Mouse (Mus musculus): ENCODE measurements around the gene Ppig.

Gene Ppig

DNA sequence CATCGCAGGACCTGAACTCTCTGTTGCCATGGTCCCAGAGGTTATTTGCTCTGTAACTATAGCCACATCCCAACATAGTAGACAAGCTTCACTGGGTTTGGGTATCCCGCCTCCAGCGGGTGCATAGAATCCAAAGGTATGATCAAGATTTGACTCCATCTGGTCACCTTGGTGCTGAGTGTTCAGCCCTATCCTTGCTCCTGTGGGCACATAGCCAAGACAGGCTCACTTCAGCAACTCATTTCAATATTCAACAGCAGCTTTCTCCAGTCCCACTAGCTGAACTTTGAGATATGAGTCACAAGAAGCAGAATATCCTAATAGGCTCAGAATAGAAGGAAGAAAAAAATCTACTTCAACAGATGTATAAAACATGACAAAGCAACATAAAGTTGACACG, 41.0 kb downstream of the Ppig start:
- no peak for DNase-seq (ENCODE audit: low read depth, low spot score)

DNA sequence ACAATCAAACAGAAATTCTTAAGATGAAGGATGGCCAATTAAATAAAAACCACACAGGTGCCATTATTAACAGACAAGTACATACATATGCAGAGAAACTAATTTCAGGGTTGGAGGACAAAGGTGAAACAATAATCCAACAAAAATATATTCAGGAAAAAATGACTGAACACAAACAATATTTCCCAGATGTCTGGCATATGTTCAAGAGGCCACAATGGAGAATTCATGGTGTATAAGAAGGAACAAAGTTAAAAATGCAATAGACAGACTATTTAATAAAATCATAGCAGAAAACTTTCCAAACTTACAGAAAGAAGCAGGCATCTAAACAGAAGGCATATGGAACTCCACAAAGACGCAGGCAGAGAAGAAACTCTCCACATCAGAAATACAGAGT, 42.4 kb downstream of the Ppig start:
- no peak for DNase-seq (ENCODE audit: low read depth, low spot score)

DNA sequence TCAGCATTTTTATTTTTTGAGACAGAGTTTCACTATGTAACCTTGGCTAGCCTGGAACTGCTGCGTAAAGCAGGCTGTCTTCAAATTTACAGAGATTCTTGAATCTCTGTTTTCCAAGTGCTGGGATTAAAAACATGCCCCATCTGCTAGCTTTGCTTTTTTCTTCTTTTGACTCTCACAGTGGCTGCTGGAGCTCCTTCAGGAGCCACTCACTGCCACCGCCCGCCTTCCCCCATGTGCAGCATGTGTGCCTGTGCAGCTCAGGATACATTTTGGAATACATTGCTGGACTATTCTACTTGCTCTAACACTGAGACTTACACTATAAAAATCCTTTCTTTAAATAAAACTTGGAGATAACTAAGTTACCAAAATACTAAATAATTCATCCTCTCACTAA, 51.0 kb downstream of the Ppig start:
- no peak for DNase-seq (ENCODE audit: low read depth, low spot score)

DNA sequence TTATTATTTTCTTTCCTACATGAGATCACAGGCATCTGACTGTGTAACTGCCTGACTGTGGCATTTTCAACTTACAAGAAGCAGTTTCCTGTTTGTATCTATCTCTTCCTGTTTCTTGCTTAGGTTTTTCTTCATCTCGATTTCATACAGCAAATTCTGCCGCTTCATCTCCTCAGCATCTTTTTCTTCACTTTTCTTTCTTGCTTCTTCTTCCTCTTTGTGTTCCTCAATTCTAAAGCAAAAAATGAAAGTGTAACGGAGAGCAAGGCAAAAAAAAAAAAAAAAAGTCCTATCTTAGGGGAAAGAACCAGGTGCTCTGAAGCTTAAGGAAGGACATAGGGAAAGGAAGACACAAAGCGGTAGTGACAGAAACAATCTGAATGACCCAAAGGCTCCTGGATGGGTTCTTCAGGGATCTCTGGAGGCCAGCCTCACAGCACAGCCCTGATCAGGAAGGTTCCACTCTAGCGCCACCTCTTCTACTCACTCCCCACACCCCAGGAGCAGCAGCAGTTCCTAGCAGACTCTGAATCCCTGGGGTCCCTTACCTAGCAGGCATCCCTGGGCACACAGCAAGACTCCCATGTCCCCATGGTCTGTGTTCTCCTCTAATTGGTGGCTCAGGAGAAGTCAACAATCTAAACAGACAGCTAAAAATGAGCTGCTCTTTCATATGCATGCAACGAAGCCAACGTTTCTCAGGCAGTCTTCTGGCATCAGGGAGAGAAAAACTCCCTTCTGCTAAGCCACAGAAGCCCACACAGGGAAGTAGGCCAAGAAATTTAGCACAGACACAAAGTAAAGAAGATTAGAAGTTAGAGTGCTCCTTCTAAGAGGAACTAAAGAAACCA, 55.9 kb downstream of the Ppig start:
- no peak for DNase-seq (ENCODE audit: low read depth, low spot score)

- no peak for DNase-seq (ENCODE audit: low read depth, low spot score)
Observed at GRCm38 (mm10) chr2:69778836-69779177, 56.5 kb downstream of the Ppig start.

- DNase-seq (ENCODE audit: low read depth, low spot score), result no peak
Observed at GRCm38 (mm10) chr2:69788974-69789373, 66.6 kb downstream of the Ppig start.

- peak; percentile 99 for DNase-seq (ENCODE audit: low read depth, low spot score)
Observed at GRCm38 (mm10) chr2:69789429-69790069, 67.2 kb downstream of the Ppig start, which contains the start of the genes Ccdc173 and Phospho2. TSS of gene Ccdc173 (minus strand) at chr2:69789575. TSS of gene Phospho2 (plus strand) at chr2:69789623.

GRCm38 (mm10) chr2:69790285-69790684, 67.9 kb downstream of the Ppig start:
- peak; percentile 88 for DNase-seq (ENCODE audit: low read depth, low spot score)

GRCm38 (mm10) chr2:69790722-69791121, 68.4 kb downstream of the Ppig start:
- DNase-seq (ENCODE audit: low read depth, low spot score), result no peak

GRCm38 (mm10) chr2:69802911-69803312, 80.6 kb downstream of the Ppig start:
- DNase-seq (ENCODE audit: low read depth, low spot score), result peak; percentile 60

Measured in c-Kit-negative CD71-positive TER-119-positive erythroid progenitor cells, embryonic 14.5 days (primary cell).